Mouse (Mus musculus) CH12.LX (cell line): Measurements from ENCODE around the gene Clmp.

Experiments used
- CTCF ChIP-seq, 2 experiments: IDR thresholded peaks in 1 of 2; conservative IDR thresholded peaks in 1 of 2; 2 replicates each; pipeline ENCODE4 v1.5.1; 2011 to 2012; ENCODE audit warnings: low read depth in 2 of 2, low read length in 2 of 2, improper control_type of control experiment in 1 of 2, inconsistent platforms in 1 of 2, mild to moderate bottlenecking in 1 of 2, moderate library complexity in 1 of 2
- ELF1 ChIP-seq: IDR thresholded peaks from 2 replicates; pipeline ENCODE4 v1.6.1; 2014; ENCODE audit warnings: low read depth, mild to moderate bottlenecking, inconsistent platforms, low read length, improper control_type of control experiment
- MAZ ChIP-seq: IDR thresholded peaks from 2 replicates; pipeline ENCODE4 v1.6.1; 2012; ENCODE audit warnings: low read depth, mild to moderate bottlenecking, inconsistent platforms, low read length, improper control_type of control experiment, moderate library complexity
- MEF2A ChIP-seq: IDR thresholded peaks from 2 replicates; pipeline ENCODE4 v1.6.1; 2014; ENCODE audit warnings: low read depth, mild to moderate bottlenecking, inconsistent platforms, low read length, improper control_type of control experiment, borderline replicate concordance
- POLR2A ChIP-seq: IDR thresholded peaks from 2 replicates; pipeline ENCODE4 v1.6.1; 2011; ENCODE audit warnings: low read depth, mild to moderate bottlenecking, improper control_type of control experiment, low read length
- RAD21 ChIP-seq: IDR thresholded peaks from 2 replicates; pipeline ENCODE4 v1.6.1; 2011; ENCODE audit warnings: low read depth, mild to moderate bottlenecking, low read length, improper control_type of control experiment, moderate library complexity
- RCOR1 ChIP-seq: conservative IDR thresholded peaks from 2 replicates; pipeline ENCODE4 v1.6.1; 2012; ENCODE audit warnings: low read depth, mild to moderate bottlenecking, inconsistent platforms, low read length, improper control_type of control experiment
- ZNF384 ChIP-seq: IDR thresholded peaks from 2 replicates; pipeline ENCODE4 v1.6.1; 2012; ENCODE audit warnings: low read depth, low read length, improper control_type of control experiment, inconsistent platforms

DNA sequence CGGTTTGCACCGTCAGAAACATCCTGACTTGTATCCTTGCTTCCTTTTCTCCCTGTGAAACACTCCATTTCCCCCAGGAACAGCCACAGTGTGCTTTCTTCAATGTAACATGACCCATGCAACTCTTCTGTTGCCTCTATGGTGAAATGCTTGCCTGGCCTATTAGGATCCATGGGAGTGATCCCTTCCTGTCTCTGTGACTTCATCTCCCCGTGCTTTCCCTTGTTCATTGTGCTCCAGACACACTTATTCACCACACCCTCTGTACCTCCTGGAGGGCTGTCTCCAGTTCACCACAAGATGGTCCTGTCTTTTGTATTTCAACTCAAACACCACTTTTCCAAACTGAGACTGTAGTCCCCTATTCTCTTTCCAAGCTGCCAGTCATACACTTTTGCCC lies 94.3 kb downstream of the Clmp start:
- no peak for TF ChIP-seq RAD21
- TF ChIP-seq CTCF (conservative IDR thresholded peaks at IDR 0.05 in 1 of 2, IDR thresholded peaks at IDR 0.05 in 1 of 2; ENCODE audit: low read depth in 2 of 2, low read length in 2 of 2) = no peak
- no peak for TF ChIP-seq POLR2A
- no peak for TF ChIP-seq MAZ
- no peak for TF ChIP-seq RCOR1
- no peak for TF ChIP-seq MEF2A
- no peak for TF ChIP-seq ZNF384
- TF ChIP-seq ELF1 = no peak
